Mouse (Mus musculus): ENCODE results near the gene Cwf19l1. TPM values are rescaled to one million over a fixed set of nuclear protein-coding genes. Genes with fewer than 3 reads are reported as not detected.

The Cwf19l1 gene
- polyA plus RNA-seq, 1 experiment = 10.3 TPM

- no peak for TF ChIP-seq SRF (IDR thresholded peaks at IDR 0.05; ENCODE audit: control insufficient read depth, insufficient read length, low read depth)
- TF ChIP-seq MYOD1 (IDR thresholded peaks at IDR 0.05; ENCODE audit: control insufficient read depth in 1 of 3, insufficient read length in 2 of 3, low read depth in 2 of 3) = no peak
These were observed 65.8 kb downstream of the Cwf19l1 start for GRCm38 (mm10) chr19:44069914-44070232.

GRCm38 (mm10) chr19:44069121-44069913 lies 66.4 kb downstream of the Cwf19l1 start, which contains the start of gene Erlin1:
Gene Erlin1, minus strand, starts transcription at chr19:44069785.
- TF ChIP-seq MAX (IDR thresholded peaks at IDR 0.05; ENCODE audit: low read depth) = no peak
- TF ChIP-seq MYOD1 (IDR thresholded peaks at IDR 0.05; ENCODE audit: control insufficient read depth in 1 of 3, insufficient read length in 2 of 3, low read depth in 2 of 3) = peak in 1 of 3 experiments; percentile 79
- TF ChIP-seq MYOG (IDR thresholded peaks at IDR 0.05; ENCODE audit: control insufficient read depth in 1 of 3, insufficient read depth in 1 of 3, insufficient read length in 2 of 3, low read depth in 2 of 3) = peak in 2 of 3 experiments; percentile 40 to 62
- TF ChIP-seq POLR2AphosphoS2 (IDR thresholded peaks at IDR 0.05; ENCODE audit: insufficient read length, low read depth) = peak; percentile 84
- TF ChIP-seq TCF3 (IDR thresholded peaks at IDR 0.05; ENCODE audit: insufficient read length, low read depth) = peak; percentile 33
- no peak for TF ChIP-seq REST (IDR thresholded peaks at IDR 0.05; ENCODE audit: insufficient read depth, insufficient read length)
- no peak for TF ChIP-seq USF1 (IDR thresholded peaks at IDR 0.05; ENCODE audit: low read depth)
- no peak for TF ChIP-seq CEBPB (IDR thresholded peaks at IDR 0.05; ENCODE audit: insufficient read depth, poor library complexity, severe bottlenecking)
- peak; percentile 84 for TF ChIP-seq POLR2A (IDR thresholded peaks at IDR 0.05; ENCODE audit: insufficient read length, low read depth)
- TF ChIP-seq E2F4 (IDR thresholded peaks at IDR 0.05; ENCODE audit: insufficient read depth) = peak; percentile 54
- no peak for TF ChIP-seq TCF12 (IDR thresholded peaks at IDR 0.05; ENCODE audit: insufficient read depth, poor library complexity, severe bottlenecking)
- no peak for TF ChIP-seq SRF (IDR thresholded peaks at IDR 0.05; ENCODE audit: control insufficient read depth, insufficient read length, low read depth)
- H3K36me3 ChIP-seq (ENCODE audit: control insufficient read depth, insufficient read depth) = peaks cover 15% of the 10 kb centered on the region
- peak within 1 kb of the TSS; percentile 23 for H3ac ChIP-seq (ENCODE audit: control insufficient read depth, insufficient read length)
- H3K79me2 ChIP-seq (ENCODE audit: control insufficient read depth, insufficient read depth) = peaks cover 10% of the 10 kb centered on the region
- peak within 1 kb of the TSS; percentile 84 for H3K4me2 ChIP-seq (ENCODE audit: low read depth)
- peak within 1 kb of the TSS; percentile 66 for H3K4me3 ChIP-seq
- no peaks in the 10 kb centered on the region for H3K27me3 ChIP-seq (ENCODE audit: control insufficient read depth, insufficient read depth, insufficient read length)

More at GRCm38 (mm10) chr19:44069914-44070232, 65.8 kb downstream of the Cwf19l1 start:
- H3K4me3 ChIP-seq = peak overlapping the region; percentile 66
- peak overlapping the region; percentile 23 for H3ac ChIP-seq (ENCODE audit: control insufficient read depth, insufficient read length)
- no peaks in the 10 kb centered on the region for H3K27me3 ChIP-seq (ENCODE audit: control insufficient read depth, insufficient read depth, insufficient read length)
- H3K36me3 ChIP-seq (ENCODE audit: control insufficient read depth, insufficient read depth) = peaks cover 21% of the 10 kb centered on the region
- peaks cover 10% of the 10 kb centered on the region for H3K79me2 ChIP-seq (ENCODE audit: control insufficient read depth, insufficient read depth)
- peak overlapping the region; percentile 84 for H3K4me2 ChIP-seq (ENCODE audit: low read depth)

DNA sequence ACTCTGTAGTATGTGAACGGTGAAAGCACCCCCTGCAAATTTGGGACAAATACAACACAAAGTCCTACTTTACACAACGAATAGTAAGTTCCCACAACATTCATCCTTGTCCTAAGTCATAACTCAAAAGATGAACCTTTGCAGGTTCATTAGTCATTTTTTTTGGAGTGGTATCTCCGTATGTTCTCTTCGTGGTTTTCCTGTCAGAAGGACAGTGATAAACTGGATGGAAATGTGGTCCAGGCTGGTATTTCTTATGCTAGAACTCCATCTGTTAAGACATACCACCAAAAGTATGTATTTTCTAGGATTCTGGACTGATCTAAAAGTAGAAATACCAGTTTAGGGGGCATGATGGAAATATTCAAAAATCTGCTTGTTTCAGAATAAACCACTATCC lies 67.4 kb downstream of the Cwf19l1 start:
- Histone ChIP-seq H3K79me2 (ENCODE audit: control insufficient read depth, insufficient read depth) (peaks cover 10% of the 10 kb centered on the region), H3K27me3 (ENCODE audit: control insufficient read depth, insufficient read depth, insufficient read length) (no peaks in the 10 kb centered on the region), H3K4me3 (peak overlapping the region; percentile 66), H3ac (ENCODE audit: control insufficient read depth, insufficient read length) (no peak overlapping the region), H3K36me3 (ENCODE audit: control insufficient read depth, insufficient read depth) (peaks cover 5% of the 10 kb centered on the region), H3K4me2 (ENCODE audit: low read depth) (peak overlapping the region; percentile 84)
- TF ChIP-seq USF1 (IDR thresholded peaks at IDR 0.05; ENCODE audit: low read depth) (no peak), POLR2A (IDR thresholded peaks at IDR 0.05; ENCODE audit: insufficient read length, low read depth) (no peak), TCF3 (IDR thresholded peaks at IDR 0.05; ENCODE audit: insufficient read length, low read depth) (no peak), POLR2AphosphoS2 (IDR thresholded peaks at IDR 0.05; ENCODE audit: insufficient read length, low read depth) (no peak)

- peak overlapping the region; percentile 66 for H3K4me3 ChIP-seq
- TF ChIP-seq MYOD1 (IDR thresholded peaks at IDR 0.05; ENCODE audit: control insufficient read depth in 1 of 3, insufficient read length in 2 of 3, low read depth in 2 of 3) (no peak), CEBPB (IDR thresholded peaks at IDR 0.05; ENCODE audit: insufficient read depth, poor library complexity, severe bottlenecking) (peak; percentile 85), POLR2AphosphoS2 (IDR thresholded peaks at IDR 0.05; ENCODE audit: insufficient read length, low read depth) (no peak), E2F4 (IDR thresholded peaks at IDR 0.05; ENCODE audit: insufficient read depth) (no peak), MYOG (IDR thresholded peaks at IDR 0.05; ENCODE audit: control insufficient read depth in 1 of 3, insufficient read depth in 1 of 3, insufficient read length in 2 of 3, low read depth in 2 of 3) (no peak), POLR2A (IDR thresholded peaks at IDR 0.05; ENCODE audit: insufficient read length, low read depth) (no peak), USF1 (IDR thresholded peaks at IDR 0.05; ENCODE audit: low read depth) (no peak)
- no peaks in the 10 kb centered on the region for H3K27me3 ChIP-seq (ENCODE audit: control insufficient read depth, insufficient read depth, insufficient read length)
- peak overlapping the region; percentile 84 for H3K4me2 ChIP-seq (ENCODE audit: low read depth)
- no peak overlapping the region for H3ac ChIP-seq (ENCODE audit: control insufficient read depth, insufficient read length)
- H3K79me2 ChIP-seq (ENCODE audit: control insufficient read depth, insufficient read depth) = peaks cover 10% of the 10 kb centered on the region
- H3K36me3 ChIP-seq (ENCODE audit: control insufficient read depth, insufficient read depth) = peaks cover 7% of the 10 kb centered on the region
These were observed 68.2 kb downstream of the Cwf19l1 start for GRCm38 (mm10) chr19:44067323-44068049.

- Histone ChIP-seq H3K4me2 (ENCODE audit: low read depth) (no peak overlapping the region), H3K4me3 (no peak overlapping the region), H3K27me3 (ENCODE audit: control insufficient read depth, insufficient read depth, insufficient read length) (no peaks in the 10 kb centered on the region), H3K79me2 (ENCODE audit: control insufficient read depth, insufficient read depth) (peaks cover 10% of the 10 kb centered on the region), H3ac (ENCODE audit: control insufficient read depth, insufficient read length) (no peak overlapping the region), H3K36me3 (ENCODE audit: control insufficient read depth, insufficient read depth) (peaks cover 18% of the 10 kb centered on the region)
- TF ChIP-seq POLR2AphosphoS2 (IDR thresholded peaks at IDR 0.05; ENCODE audit: insufficient read length, low read depth) = no peak
- no peak for TF ChIP-seq SRF (IDR thresholded peaks at IDR 0.05; ENCODE audit: control insufficient read depth, insufficient read length, low read depth)
- TF ChIP-seq MAX (IDR thresholded peaks at IDR 0.05; ENCODE audit: low read depth) = no peak
- TF ChIP-seq POLR2A (IDR thresholded peaks at IDR 0.05; ENCODE audit: insufficient read length, low read depth) = no peak
- TF ChIP-seq MYOG (IDR thresholded peaks at IDR 0.05; ENCODE audit: control insufficient read depth in 1 of 3, insufficient read depth in 1 of 3, insufficient read length in 2 of 3, low read depth in 2 of 3) = no peak
- TF ChIP-seq CEBPB (IDR thresholded peaks at IDR 0.05; ENCODE audit: insufficient read depth, poor library complexity, severe bottlenecking) = no peak
- TF ChIP-seq TCF12 (IDR thresholded peaks at IDR 0.05; ENCODE audit: insufficient read depth, poor library complexity, severe bottlenecking) = no peak
- TF ChIP-seq USF1 (IDR thresholded peaks at IDR 0.05; ENCODE audit: low read depth) = no peak
- no peak for TF ChIP-seq TCF3 (IDR thresholded peaks at IDR 0.05; ENCODE audit: insufficient read length, low read depth)
- TF ChIP-seq E2F4 (IDR thresholded peaks at IDR 0.05; ENCODE audit: insufficient read depth) = no peak
- TF ChIP-seq MYOD1 (IDR thresholded peaks at IDR 0.05; ENCODE audit: control insufficient read depth in 1 of 3, insufficient read length in 2 of 3, low read depth in 2 of 3) = no peak
These were observed 70.9 kb downstream of the Cwf19l1 start for GRCm38 (mm10) chr19:44064734-44065133.

All from myocyte (in vitro differentiated cells).